Mouse (Mus musculus): ENCODE data around the gene Gm12830.

GRCm38 (mm10) chr4:114777625-114778202 is 43.8 kb upstream of the Gm12830 start:
- TF ChIP-seq EP300 (IDR thresholded peaks at IDR 0.05; ENCODE audit: insufficient read depth, low read depth, low read length) (no peak), CTCF (IDR thresholded peaks at IDR 0.05; ENCODE audit: low read depth, low read length) (no peak)

Measured in ES-Bruce4 (cell line).